Mouse (Mus musculus) lung, postnatal 0 days (tissue): Measurements from ENCODE around the gene Inf2. TPM values are rescaled to one million over a fixed set of nuclear protein-coding genes. Genes with fewer than 3 reads are reported as not detected.
A peak's percentile ranks its signal among the peaks of the same experiment; 100 is the strongest.

ENCODE experiments used
- ATAC-seq: fragments of 200-750 bp; cut with Nextera tagmentation; 2 replicates; pipeline ENCODE4 v1.8.0; 2017; ENCODE audit warnings: moderate library complexity
- DNase-seq: peaks from one replicate; pipeline ENCODE4 v3.0.0-alpha.2; 2016; ENCODE audit warnings: low spot score
- H3K27ac ChIP-seq: fragments of 300-500 bp; sonication (generic); 2 replicates; pipeline ENCODE4 v1.5.1; 2014; ENCODE audit warnings: antibody characterized with exemption, mild to moderate bottlenecking, low read length, mixed read lengths
- H3K27me3 ChIP-seq: fragments of 300-500 bp; sonication (generic); replicated peaks from 2 replicates; pipeline ENCODE4 v1.6.1; 2014; ENCODE audit warnings: low read length, mixed read lengths; ENCODE audit not compliant: insufficient read depth
- H3K36me3 ChIP-seq: fragments of 300-500 bp; sonication (generic); 2 replicates; pipeline ENCODE4 v1.6.1; 2014; ENCODE audit warnings: low read length, mixed read lengths; ENCODE audit not compliant: insufficient read depth
- H3K4me1 ChIP-seq: fragments of 300-500 bp; sonication (generic); 2 replicates; pipeline ENCODE4 v1.6.1; 2014; ENCODE audit warnings: antibody characterized with exemption, low read depth, low read length, mixed read lengths; ENCODE audit not compliant: insufficient read depth
- H3K4me2 ChIP-seq: fragments of 300-500 bp; sonication (generic); replicated peaks from 2 replicates; pipeline ENCODE4 v1.6.1; 2014; ENCODE audit warnings: low read depth, mild to moderate bottlenecking, low read length, moderate library complexity, mixed read lengths
- H3K4me3 ChIP-seq: fragments of 300-500 bp; sonication (generic); 2 replicates; pipeline ENCODE4 v1.5.1; 2014; ENCODE audit warnings: low read depth, low read length
- H3K9ac ChIP-seq: fragments of 300-500 bp; sonication (generic); replicated peaks from 2 replicates; pipeline ENCODE4 v1.6.1; 2014; ENCODE audit warnings: low read depth, mild to moderate bottlenecking
- H3K9me3 ChIP-seq: fragments of 300-500 bp; sonication (generic); 2 replicates; pipeline ENCODE4 v1.6.1; 2016; ENCODE audit warnings: low read length, mixed read lengths
- CTCF ChIP-seq: IDR thresholded peaks from 2 replicates; pipeline ENCODE4 v1.5.1; 2016; ENCODE audit warnings: antibody characterized with exemption, mild to moderate bottlenecking
- EP300 ChIP-seq: IDR thresholded peaks from 2 replicates; pipeline ENCODE4 v1.6.1; 2016; ENCODE audit warnings: antibody characterized with exemption, mild to moderate bottlenecking, control low read depth
- WGBS: fragments of 180-500 bp; shearing (Covaris S2); extraction: QIAGEN DNeasy Blood & Tissue Kit; methylation state at CpG from one replicate; pipeline ENCODE4 v1.1.7; 2014; 5-methylcytosine and 5-hydroxymethylcytosine counted together
- polyA plus RNA-seq: library from polyadenylated mRNA; unstranded; fragments of >200 nt; fragmentation: Nextera tagmentation; extraction: Ambion mirVana; gene quantifications from 2 replicates; pipeline ENCODE4 v1.2.1, GENCODE M21; 2015

Gene Inf2
- polyA plus RNA-seq, 1 experiment from 2014 or later: 5.2 TPM

DNA sequence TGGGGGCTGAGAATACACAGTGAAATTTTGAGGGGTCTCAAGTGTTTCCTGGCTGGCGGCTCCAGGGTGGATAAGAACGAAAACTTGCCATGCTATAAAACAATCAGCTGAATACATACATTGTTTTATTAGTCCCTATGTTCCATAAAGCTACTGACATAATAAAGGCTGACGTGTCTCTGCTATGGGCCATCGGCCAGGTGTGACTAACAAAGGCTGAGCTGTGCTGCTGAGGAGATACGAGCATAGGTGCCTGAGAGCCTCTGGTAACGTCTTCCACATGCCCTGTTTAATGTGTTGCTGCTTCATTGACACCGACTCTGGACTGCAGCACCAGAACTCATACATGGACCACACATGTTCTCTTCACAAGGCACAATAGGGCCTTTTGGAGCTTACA is 3.6 kb upstream of the Inf2 start:
- no peak for ATAC-seq
- H3K4me1 ChIP-seq: peaks cover 11% of the 10 kb centered on the region; the same call in 1 of the 2 replicates
- 66% methylated on average over 7 of the region's 7 CpGs for WGBS

DNA sequence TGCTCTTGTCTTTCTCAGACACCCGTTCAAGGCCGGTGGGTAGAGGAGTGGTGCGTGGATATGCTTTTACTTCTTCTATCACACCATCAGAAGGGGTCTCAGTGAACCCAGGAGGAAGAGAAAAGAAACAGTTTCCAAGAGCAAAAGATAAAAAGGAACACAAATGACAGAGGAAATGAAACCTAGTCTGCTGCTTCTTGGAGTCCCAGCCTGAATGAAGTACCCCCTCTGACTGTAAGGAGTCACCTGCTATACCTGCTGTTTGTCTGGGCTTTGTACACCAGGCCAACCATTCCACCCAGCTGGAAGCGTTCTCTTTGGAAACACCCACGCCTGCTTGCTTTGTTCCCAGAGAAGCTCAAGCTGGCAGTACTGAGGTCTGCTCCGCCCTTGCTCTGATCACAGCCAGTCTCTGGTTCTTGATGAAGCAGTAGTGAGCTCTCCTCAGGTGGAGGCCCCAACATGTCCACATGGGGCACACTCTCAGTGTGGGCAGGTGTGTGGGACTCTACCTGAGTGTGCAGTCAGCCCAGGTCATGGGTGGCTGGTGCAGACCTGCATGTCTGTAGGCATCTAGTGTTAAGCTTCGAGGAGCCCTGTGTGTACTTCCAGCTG is 2.6 kb upstream of the Inf2 start:
- no peak overlapping the region for H3K9ac ChIP-seq

More for the DNA sequence above, 3.6 kb upstream of the Inf2 start:
- no peak overlapping the region for H3K9ac ChIP-seq
- H3K36me3 ChIP-seq: no peaks in the 10 kb centered on the region
- DNase-seq: no peak
- no peak overlapping the region for H3K27ac ChIP-seq
- no peak for TF ChIP-seq CTCF
- no peak for TF ChIP-seq EP300
- no peaks in the 10 kb centered on the region for H3K27me3 ChIP-seq
- H3K4me3 ChIP-seq: no peak overlapping the region
- no peaks in the 10 kb centered on the region for H3K9me3 ChIP-seq
- H3K4me2 ChIP-seq: no peak overlapping the region

DNA sequence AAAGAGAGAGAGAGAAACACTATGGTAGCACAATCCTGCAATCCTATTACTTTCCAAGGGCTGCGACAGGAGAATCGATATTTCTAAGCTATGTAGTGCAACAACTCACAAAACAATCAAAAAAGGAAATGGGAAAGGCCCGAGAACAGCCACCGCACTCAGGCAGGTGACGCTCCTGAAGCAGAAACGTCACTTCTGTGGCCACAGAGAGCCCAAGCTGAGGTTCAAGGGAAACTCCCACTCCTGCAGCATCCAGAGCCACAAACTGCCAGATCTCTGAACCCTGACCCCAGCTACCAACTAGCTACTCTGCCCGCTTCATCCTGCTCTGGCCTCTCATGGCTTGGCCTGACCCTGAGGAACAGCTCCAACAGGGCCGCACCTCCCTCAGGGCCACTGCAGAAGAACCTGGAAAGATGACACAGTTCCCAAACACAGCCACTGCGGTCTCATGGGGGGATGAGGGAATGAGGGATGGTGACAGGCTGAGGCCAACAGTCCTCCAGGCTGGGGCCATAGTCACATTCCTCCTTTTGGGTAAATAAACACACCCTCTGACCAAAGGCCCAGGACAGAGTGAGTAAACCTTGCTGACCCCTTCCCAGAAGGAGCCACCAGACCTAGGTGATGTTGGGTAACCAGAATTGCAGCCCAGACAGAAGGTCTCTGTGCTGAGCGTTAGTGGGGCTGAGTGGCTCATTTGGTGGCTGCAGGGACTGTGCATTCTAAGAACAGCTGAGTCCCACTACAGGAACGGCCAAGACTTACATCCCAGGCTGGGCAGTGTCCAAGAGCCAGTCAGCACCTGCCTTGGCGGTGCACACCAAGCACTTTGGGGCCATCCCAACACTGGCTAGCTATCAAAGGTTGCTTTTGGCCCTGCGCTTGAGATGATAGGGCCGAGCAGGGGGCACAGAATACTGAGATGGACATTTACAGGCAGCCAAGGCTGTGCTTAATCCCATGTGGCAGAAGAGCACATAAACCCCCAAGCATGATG is 1.2 kb upstream of the Inf2 start:
- Histone ChIP-seq H3K4me1 (peaks cover 16% of the 10 kb centered on the region), H3K27me3 (no peaks in the 10 kb centered on the region), H3K4me3 (no peak overlapping the region), H3K27ac (no peak overlapping the region), H3K9ac (no peak overlapping the region), H3K9me3 (no peaks in the 10 kb centered on the region), H3K4me2 (no peak overlapping the region), H3K36me3 (no peaks in the 10 kb centered on the region)
- peak; percentile 6; the same call in 1 of the 2 replicates for ATAC-seq
- TF ChIP-seq CTCF (no peak), EP300 (no peak; the same call in 1 of the 2 replicates)
- WGBS: 59% methylated on average over 14 of the region's 14 CpGs
- no peak for DNase-seq

More for the DNA sequence above, 2.6 kb upstream of the Inf2 start:
- no peak overlapping the region for H3K4me2 ChIP-seq
- no peak overlapping the region for H3K27ac ChIP-seq
- ATAC-seq: no peak
- peaks cover 11% of the 10 kb centered on the region; the same call in 1 of the 2 replicates for H3K4me1 ChIP-seq
- no peak overlapping the region for H3K4me3 ChIP-seq
- WGBS: 75% methylated on average over 7 of the region's 7 CpGs
- peak; percentile 26 for TF ChIP-seq CTCF
- TF ChIP-seq EP300: no peak
- no peak for DNase-seq
- H3K36me3 ChIP-seq: no peaks in the 10 kb centered on the region
- H3K27me3 ChIP-seq: no peaks in the 10 kb centered on the region
- no peaks in the 10 kb centered on the region for H3K9me3 ChIP-seq

DNA sequence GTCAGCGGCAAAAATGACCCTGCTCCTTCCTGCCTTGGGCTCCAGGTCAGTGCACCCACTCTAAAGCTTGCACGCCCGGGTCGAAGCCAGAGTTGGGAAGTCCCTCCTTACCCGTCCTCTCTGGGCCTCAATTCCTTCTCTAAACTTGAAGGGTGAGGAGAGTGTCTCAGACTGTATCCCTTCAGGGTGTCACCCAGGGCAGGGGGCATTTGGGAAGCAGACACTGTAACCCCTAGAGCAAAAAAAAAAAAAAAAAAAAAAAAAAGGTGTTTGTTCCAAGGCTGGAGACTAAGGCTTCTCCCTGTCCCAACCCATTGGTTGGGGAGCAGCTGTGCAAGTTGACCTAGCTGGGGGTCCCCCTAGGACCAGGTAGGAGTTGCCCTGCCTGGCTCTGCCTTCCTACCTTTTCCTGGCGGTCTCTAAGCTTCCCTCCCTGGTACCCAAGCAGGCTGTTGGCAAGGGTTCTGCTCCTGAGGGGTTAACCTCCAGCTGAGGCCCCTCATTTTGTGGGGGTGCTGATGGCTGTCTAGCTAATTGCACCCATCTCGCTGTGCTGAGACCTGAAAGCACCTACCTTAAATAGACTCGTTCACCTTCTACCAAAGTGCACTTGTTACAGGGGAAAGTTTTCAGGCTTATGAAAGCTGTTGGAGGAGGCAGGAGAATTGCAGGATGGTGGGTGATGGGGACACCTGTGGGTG is 1.1 kb downstream of the Inf2 start:
- peaks cover 34% of the 10 kb centered on the region for H3K4me1 ChIP-seq

DNA sequence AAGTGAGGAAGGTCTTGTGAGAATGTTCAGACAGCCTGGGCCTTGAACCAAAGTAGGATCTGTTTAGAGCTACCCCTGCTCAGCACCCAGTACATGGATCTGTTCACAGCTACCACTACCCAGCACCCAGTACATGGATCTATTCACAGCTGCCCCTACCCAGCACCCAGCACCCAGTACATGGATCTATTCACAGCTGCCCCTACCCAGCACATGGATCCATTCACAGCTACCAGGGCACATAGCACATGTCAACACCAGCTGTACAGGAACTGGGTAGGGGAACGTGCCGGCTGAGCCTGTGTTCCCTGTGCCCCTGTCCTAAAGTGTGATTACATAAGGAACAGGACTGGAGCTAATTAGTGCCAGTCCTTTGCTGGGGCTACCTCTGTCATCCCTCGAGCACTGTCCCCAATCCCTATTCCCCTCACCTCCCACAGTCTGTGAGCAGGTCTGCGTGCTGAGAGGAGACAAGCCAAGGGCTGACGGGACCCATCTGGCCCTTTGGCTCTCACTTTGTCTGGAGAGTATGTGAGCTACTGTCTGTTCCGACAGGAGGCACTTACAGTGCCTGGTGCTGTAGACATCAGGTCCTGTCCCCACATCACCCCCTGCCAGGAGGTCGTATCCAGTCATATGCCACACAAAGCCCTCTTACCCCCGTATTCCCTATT is 2.1 kb downstream of the Inf2 start:
- Histone ChIP-seq H3K4me1 (peaks cover 39% of the 10 kb centered on the region), H3K4me2 (0 out of 2 replicates have a peak overlapping the region, but pooled peaks have one; percentile 14), H3K27me3 (no peaks in the 10 kb centered on the region), H3K4me3 (no peak overlapping the region), H3K9ac (no peak overlapping the region), H3K27ac (no peak overlapping the region), H3K36me3 (no peaks in the 10 kb centered on the region), H3K9me3 (no peaks in the 10 kb centered on the region)
- 67% methylated on average over 8 of the region's 8 CpGs for WGBS
- DNase-seq: no peak
- no peak for ATAC-seq
- TF ChIP-seq EP300 (no peak), CTCF (no peak)

More for the DNA sequence above, 1.1 kb downstream of the Inf2 start:
- Histone ChIP-seq H3K9ac (0 out of 2 replicates have a peak overlapping the region, but pooled peaks have one; percentile 56), H3K4me2 (peak overlapping the region; percentile 89), H3K27me3 (no peaks in the 10 kb centered on the region), H3K4me3 (peak overlapping the region; percentile 59), H3K36me3 (no peaks in the 10 kb centered on the region), H3K9me3 (no peaks in the 10 kb centered on the region), H3K27ac (no peak overlapping the region)
- DNase-seq (no peak), ATAC-seq (no peak)
- WGBS: 51% methylated on average over 8 of the region's 8 CpGs
- no peak for TF ChIP-seq CTCF
- no peak for TF ChIP-seq EP300
